Mouse (Mus musculus) bone marrow, adult 2 months (tissue): Measurements from ENCODE around the gene Capn5.

Source experiments
- CTCF ChIP-seq: fragments of 200-500 bp; IDR thresholded peaks from 2 replicates; pipeline ENCODE4 v1.5.1; 2011; ENCODE audit warnings: low read length, control low read depth; ENCODE audit not compliant: control insufficient read depth, insufficient read depth
- POLR2A ChIP-seq: fragments of 200-500 bp; IDR thresholded peaks from 2 replicates; pipeline ENCODE4 v1.6.1; 2011; ENCODE audit warnings: low read depth, mild to moderate bottlenecking, control low read depth, low read length, borderline replicate concordance; ENCODE audit not compliant: control insufficient read depth

GRCm38 (mm10) chr7:98176322-98177070 lies 1.6 kb downstream of the Capn5 start:
- TF ChIP-seq POLR2A (no peak), CTCF (no peak)
